Mouse (Mus musculus) yolk sac, embryonic 10.5 days (tissue): ENCODE data around the gene Mrpl1.

Source experiments
- DNase-seq: peaks from one replicate; pipeline ENCODE4 v3.0.0-alpha.2; 2017; ENCODE audit warnings: low spot score

Mrpl1 gene

DNA sequence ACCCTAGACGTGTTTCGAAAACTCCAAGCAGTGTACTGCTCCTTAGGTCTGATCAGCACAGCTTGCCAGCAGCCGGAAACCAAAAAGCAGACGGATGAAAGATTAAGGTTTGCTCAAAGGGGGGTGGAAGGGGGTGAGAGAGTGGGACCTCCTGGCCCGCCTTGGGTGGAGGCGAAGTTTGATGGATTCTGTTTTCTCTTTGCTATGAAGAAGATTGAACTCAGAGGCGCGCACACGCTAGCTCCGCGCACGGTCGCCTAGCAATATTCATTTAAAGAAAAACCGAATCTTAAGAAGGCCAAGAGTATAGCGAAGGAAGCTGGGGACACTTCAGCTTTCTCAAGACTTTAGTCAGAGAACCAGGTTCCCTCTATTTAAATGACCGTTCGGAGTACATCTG, at the start of gene Mrpl1:
Mrpl1 (plus strand) TSS at position 35 of the 400 bp plus-strand sequence.
- DNase-seq = peak; percentile 62

GRCm38 (mm10) chr5:96160467-96161262, 48.6 kb upstream of the Mrpl1 start:
- peak; percentile 55 for DNase-seq

GRCm38 (mm10) chr5:96161263-96161577, 48.1 kb upstream of the Mrpl1 start:
- no peak for DNase-seq

- peak; percentile 60 for DNase-seq
Measured at GRCm38 (mm10) chr5:96161578-96162398, 47.5 kb upstream of the Mrpl1 start.

DNA sequence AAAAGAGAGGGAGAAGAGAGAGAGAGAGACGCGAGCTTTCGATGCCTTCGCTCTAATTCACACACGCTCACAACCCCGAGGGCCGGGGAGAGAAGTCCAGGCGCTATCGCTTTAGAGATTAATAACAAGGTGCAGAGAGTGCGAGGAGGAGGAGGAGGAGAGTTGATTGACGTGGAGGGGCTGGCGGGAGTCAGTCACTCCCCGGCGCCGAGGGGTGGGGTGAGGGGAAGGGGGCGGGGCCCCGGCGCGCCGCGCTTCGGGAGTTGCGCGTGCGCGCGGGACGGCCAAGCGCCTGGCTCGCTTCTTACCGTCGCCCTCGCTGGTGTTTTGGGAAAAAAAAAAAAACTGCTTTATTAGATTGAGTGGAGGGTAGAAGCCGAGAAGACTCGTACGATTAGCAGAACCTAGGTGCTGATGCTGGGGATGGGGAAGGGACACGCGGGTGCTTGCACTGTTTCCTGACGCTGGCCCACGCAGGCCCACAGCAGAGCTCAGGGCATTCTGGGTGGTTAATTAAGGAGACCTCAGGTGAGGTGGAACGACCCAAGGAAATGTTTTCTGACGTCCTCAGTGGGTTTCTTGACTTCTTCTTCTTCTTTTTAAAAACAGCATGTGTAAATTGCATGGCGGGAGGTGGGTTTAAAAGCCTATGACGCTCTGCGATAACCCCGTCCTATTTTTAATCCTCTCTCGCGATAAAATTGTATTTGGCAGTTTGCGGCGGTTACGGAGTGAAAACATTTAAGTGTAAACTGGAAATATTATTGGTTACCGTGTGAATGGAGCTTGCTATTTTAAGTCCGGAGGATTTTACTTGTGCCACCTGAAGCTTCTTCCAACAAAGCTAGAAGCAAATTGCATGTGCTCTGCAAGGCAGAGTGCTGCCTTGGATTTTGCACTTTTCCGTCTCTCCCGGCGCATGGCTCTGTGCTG, 46.6 kb upstream of the Mrpl1 start:
- peak; percentile 92 for DNase-seq

DNA sequence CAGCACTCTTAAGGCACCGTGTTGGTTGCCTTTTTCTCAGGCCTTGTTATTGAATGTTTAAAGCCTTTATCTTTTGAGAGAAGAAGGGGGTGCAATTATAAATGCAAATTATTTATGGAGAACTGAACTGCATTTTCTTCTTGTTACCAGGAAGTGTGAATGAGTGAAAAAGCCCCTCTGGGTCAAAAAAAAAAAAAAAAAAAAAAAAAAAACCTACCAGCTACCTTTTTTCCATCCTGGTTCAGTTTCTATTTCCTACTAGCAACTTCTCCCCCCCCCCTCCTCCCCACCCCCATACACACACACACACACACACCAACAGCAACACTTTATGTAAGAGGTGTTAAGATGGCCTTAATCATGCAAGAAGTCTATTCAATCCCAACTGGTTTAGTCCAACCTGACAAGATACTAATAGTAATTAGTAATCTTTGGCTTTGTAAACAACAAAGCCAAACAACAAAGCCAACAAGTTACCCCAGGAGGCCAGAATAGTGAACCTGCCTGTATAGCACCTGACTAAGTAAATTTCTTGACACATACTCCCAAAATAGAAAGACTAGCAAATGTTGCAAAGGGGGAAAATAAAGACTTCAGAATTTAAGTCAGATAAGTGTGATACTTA, 45.8 kb upstream of the Mrpl1 start:
- DNase-seq = no peak

DNA sequence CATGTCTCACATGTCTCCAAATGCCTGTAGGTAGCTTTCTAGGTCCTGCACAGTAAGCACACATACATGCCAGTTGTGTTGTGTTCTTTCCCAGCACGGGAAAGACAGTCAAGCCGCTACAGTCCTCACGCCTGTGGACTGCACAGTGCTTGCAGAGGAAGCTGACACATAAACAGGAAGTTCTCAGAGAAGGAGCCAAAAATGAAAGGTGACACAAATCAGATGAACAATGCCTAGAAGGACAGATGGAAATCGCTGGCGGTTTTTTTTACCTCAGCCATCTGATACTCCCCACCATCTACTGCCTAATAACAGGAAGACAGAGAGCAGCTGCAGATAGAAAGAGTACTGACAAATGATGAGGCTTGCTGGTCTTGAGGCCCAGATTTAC, 45.3 kb upstream of the Mrpl1 start, which contains the start of gene Cnot6l:
Cnot6l (minus strand) TSS at position 151 of the 391 bp plus-strand sequence.
- DNase-seq = peak; percentile 37

- no peak for DNase-seq
Measured at GRCm38 (mm10) chr5:96166761-96167160, 42.5 kb upstream of the Mrpl1 start.

DNA sequence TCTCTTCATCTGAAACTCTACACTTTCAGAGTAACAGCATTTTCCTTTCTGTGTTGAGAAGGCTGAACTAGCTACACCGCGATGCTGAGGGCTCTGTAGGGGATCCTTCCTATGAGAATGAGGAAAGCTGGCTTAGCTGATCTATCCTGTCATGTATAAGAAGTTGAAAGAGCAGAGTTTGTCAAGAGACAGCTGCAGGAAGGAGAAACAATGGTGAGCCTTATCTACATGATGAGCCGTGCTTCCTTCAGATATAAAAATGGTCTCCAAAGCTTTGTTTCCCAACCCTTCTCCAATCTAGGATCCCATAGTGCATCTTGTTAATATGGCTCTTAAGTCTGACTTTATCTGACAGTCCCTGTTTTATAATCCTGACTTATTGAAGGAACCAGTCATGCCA, 38.9 kb upstream of the Mrpl1 start:
- no peak for DNase-seq

DNA sequence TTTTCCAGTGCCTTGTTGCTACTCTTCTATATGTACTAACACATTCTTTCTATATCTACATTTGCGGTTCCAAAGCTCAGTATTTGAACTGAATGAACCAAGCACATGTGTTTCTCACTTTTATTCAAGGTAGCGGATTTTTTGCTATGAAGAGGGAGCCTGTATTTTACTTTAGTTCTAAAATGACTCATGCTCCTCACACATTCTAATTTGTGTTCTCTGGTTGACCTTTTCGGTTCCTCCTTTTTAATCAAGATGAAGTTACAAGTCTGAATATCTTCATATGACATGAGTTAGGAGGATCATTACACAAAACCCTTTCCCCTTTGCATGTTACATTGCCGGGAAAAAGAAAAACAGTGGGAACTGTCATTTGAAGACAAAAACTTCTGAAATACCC, 37.5 kb upstream of the Mrpl1 start:
- no peak for DNase-seq

- DNase-seq = no peak
Measured at GRCm38 (mm10) chr5:96176121-96176520, 33.2 kb upstream of the Mrpl1 start.

DNA sequence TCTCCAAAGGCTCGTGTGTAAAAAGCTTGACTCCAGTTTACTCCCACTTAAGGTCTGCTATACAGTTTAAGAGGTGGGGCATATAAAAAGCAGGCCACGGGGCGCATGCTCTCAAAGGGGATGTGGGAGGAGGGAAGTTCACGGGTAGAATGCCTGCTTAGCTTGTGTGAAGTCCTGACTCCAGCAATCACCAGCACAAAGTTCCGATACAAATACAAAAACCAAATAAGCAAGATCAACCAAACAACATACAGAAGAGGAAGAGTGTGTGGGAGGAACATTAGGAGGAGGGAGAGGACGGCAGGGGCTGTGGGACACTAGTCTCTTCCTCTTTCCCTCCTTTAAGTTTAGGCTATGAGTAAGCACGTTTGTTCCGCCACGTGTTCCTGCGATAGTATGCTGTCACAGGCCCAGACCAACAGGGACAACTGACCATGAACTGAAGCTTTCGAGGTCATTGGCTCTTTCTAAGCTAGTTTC, 32.4 kb upstream of the Mrpl1 start:
- no peak for DNase-seq

DNA sequence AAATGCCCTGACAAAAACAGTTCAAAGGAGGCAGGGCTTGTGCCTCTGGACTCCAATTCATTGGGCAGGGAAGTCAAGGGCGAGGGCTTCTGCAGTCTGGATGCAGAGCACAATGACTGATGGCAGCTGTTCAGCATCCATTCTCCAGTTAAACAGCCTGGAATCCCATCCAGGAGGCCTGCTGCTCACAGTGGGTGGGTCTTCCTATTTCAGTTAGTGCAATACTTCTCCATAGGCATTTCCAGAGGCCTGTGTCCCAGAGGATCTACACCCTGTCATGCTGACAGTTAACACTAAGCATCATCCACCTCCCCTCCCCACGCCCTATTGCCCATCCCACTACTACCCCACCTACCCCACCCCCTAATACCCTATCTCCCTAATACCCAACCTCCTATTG, 26.1 kb upstream of the Mrpl1 start:
- DNase-seq = no peak

GRCm38 (mm10) chr5:96183987-96184386, 25.3 kb upstream of the Mrpl1 start:
- DNase-seq = no peak

DNA sequence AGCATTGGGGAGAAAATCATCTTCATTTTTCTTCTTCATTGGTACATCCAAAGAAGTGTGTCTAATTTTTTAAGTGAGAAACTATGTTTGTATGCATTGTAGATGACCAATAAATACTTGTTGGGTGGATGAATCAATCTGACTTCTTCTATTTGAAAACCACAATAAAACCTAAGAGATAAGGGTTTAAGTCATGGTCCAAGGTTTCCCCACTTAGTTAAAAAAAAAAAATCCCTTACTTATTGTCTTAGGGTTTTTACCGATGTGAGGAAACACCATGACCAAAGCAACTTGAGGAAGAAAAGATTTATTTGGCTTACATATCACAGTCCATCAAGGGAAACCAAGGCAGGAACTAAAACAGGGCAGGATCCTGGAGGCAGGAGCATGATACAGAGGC, 19.5 kb upstream of the Mrpl1 start:
- DNase-seq = no peak

DNA sequence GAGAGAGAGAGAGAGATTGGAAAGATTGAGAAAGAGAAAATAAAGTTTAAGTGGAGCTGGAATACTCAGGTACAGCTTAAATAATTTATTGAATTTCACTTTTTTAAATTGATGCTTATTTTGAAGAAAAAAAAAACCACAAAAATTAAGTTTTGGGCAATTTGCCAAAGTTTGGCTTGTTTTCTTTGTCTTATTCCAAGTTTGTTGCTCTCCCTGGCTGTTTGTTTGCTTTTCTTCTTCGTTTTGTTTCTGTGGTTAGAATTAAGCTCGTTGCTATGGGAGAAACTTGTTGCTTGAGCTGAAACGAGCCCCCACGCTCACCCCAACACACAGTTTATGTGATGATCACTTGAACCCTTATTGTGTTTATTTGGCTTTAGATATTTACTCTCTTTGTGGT, 18.0 kb upstream of the Mrpl1 start:
- DNase-seq = no peak

- no peak for DNase-seq
Measured at GRCm38 (mm10) chr5:96196547-96197052, 12.7 kb upstream of the Mrpl1 start.

GRCm38 (mm10) chr5:96198271-96198670, 11.0 kb upstream of the Mrpl1 start:
- no peak for DNase-seq

DNA sequence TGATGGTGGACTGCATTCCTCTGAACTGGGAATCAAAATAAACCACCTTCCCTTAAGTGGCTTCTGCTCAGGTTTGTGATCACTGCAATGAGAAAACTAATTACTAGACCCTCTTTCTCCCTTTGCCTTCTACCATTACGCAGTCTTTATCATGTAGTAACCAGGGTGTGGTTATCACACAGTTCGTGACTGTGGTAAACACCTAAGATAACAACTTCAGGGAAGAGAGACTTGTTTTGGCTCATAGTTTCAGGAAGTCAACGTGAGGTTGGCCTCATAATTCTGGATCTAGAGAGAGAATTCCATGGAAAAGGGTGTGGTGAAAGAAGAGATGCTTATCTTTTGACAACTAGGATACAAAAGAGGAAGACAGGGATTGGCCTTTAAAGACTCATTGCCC, 9.0 kb upstream of the Mrpl1 start:
- no peak for DNase-seq

GRCm38 (mm10) chr5:96201462-96202154, 7.7 kb upstream of the Mrpl1 start:
- DNase-seq = no peak

GRCm38 (mm10) chr5:96206897-96207296, 2.4 kb upstream of the Mrpl1 start:
- no peak for DNase-seq
